Mouse (Mus musculus): ENCODE data around the gene Orc5.

Orc5 gene

GRCm38 (mm10) chr5:22550033-22550551, at the start of gene Orc5:
Gene Orc5, minus strand, starts transcription at chr5:22550429.
- ATAC-seq (ENCODE audit: insufficient number of reproducible peaks, low FRiP score, low TSS enrichment): peak; percentile 99

DNA sequence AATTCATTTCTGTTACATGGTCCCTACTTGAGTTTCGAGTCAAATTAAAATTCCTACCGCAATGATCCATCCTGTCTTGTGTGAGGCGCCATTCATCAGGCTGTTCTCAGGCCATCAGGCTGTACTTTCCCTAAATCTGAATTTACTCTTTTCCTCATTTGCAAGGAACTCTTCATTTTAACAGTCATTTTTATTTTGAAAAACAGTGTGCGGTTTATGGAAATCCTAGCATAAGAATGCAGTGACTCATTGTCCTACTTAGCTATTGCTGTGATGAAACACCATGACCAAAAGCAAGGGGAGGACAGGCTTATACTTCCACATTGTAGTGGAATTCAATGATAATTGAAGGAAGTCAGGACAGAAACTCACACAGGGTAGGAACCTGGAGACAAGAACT, 46.8 kb upstream of the Orc5 start:
- ATAC-seq (ENCODE audit: insufficient number of reproducible peaks, low FRiP score, low TSS enrichment): no peak

- ATAC-seq (ENCODE audit: insufficient number of reproducible peaks, low FRiP score, low TSS enrichment): no peak
Measured at GRCm38 (mm10) chr5:22589370-22589966, 39.2 kb upstream of the Orc5 start.

DNA sequence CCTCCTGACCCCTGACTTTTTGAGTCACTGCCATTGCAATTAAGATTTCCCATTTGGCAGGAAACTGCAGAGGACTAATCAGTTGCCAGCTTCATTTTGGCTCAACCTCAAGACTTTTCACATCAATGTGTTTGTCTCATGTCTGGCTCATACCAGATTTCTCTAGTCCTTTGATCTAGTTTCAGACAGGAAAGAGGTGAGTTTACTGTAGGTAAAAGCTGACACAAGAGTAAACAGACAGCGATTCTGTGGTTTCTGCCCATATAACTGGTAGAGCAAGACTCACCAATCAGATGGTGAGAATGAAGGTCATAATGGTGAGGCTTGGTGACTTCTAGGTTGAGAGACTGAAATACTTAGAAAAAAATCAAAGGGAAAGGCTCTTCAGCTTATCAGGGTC, 37.3 kb upstream of the Orc5 start:
- no peak for ATAC-seq (ENCODE audit: insufficient number of reproducible peaks, low FRiP score, low TSS enrichment)

DNA sequence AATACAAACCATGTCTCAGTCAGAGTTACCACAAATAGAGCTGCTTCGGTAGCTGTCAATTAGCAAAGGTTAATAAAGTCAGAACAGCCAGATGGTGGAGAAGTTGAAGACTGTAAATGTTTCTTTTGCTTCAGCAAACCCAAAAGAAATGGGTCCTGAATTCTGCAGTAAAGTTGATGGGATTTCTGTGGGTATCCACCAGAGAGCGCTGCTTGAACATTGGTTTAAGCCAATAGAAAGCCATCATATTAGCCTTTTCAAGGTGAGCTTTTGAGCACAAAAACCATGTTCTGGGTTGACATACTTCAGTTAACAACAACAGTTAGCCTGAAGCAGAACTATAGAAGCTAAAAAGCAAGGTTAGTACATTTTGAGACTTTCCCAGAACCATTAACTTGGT, 34.3 kb upstream of the Orc5 start:
- ATAC-seq (ENCODE audit: insufficient number of reproducible peaks, low FRiP score, low TSS enrichment): no peak

DNA sequence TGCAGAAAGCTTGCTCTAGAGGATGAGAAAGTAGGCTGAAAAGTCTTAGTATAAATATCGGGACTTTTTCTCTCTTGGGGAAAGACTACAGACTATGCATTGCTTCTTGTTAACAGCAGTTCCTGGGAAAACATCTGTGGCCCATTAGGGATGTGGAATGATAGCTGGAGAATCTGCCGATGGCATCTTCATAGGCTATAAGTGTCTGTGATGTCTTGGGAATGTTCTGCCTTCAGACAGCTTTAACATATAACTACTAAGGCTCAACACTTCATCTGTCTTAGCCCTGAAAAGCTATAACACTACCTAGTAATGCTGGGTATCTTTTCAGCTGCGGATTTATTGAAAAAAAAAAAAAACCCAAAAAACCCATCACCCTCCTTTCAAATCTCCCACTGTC, 27.8 kb upstream of the Orc5 start:
- ATAC-seq (ENCODE audit: insufficient number of reproducible peaks, low FRiP score, low TSS enrichment): no peak

DNA sequence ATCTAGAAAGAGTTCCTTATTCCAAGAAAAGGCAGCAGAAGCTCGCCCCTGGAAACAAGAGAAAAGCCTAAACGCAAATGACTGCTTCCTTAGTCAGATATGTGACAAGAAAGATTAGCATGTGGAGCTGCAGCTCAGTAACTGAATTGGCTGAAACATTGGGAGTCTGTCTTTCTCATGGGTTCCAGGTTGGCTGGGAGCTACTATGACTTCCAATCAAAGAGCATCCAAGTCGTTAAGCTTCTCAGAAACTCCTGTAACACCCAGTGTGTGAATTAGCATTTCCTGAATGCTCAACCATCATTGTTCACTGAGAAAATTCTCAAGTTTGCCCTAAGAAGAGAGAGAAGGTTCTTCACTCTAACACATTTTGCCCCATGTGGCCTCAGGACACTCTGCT, 24.5 kb upstream of the Orc5 start:
- no peak for ATAC-seq (ENCODE audit: insufficient number of reproducible peaks, low FRiP score, low TSS enrichment)

DNA sequence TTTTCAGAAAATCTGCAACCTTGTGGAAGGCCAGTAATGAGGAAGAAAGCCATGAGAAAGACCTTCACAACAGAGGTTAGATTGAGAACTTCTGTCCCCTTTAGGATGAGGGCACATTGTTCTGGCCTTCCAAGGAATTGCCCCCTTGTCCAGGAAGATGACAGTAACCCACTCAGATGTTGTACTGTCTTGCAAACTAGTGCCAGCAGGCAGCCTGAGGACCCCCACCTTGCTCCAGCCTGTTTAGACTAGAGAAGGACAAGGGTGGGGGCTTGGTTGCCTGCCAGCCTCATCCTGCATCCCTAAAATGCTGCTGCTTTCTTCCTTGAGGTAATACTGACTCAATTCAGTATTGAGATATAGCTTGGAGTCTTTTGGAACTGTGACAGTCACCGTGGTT, 23.9 kb upstream of the Orc5 start:
- ATAC-seq (ENCODE audit: insufficient number of reproducible peaks, low FRiP score, low TSS enrichment): no peak

- no peak for ATAC-seq (ENCODE audit: insufficient number of reproducible peaks, low FRiP score, low TSS enrichment)
Measured at GRCm38 (mm10) chr5:22573696-22574095, 23.5 kb upstream of the Orc5 start.

GRCm38 (mm10) chr5:22572881-22573280, 22.7 kb upstream of the Orc5 start:
- ATAC-seq (ENCODE audit: insufficient number of reproducible peaks, low FRiP score, low TSS enrichment): no peak

- ATAC-seq (ENCODE audit: insufficient number of reproducible peaks, low FRiP score, low TSS enrichment): no peak
Measured at GRCm38 (mm10) chr5:22572456-22572855, 22.2 kb upstream of the Orc5 start.

GRCm38 (mm10) chr5:22565708-22566107, 15.5 kb upstream of the Orc5 start:
- no peak for ATAC-seq (ENCODE audit: insufficient number of reproducible peaks, low FRiP score, low TSS enrichment)

- no peak for ATAC-seq (ENCODE audit: insufficient number of reproducible peaks, low FRiP score, low TSS enrichment)
Measured at GRCm38 (mm10) chr5:22559801-22560200, 9.6 kb upstream of the Orc5 start.

DNA sequence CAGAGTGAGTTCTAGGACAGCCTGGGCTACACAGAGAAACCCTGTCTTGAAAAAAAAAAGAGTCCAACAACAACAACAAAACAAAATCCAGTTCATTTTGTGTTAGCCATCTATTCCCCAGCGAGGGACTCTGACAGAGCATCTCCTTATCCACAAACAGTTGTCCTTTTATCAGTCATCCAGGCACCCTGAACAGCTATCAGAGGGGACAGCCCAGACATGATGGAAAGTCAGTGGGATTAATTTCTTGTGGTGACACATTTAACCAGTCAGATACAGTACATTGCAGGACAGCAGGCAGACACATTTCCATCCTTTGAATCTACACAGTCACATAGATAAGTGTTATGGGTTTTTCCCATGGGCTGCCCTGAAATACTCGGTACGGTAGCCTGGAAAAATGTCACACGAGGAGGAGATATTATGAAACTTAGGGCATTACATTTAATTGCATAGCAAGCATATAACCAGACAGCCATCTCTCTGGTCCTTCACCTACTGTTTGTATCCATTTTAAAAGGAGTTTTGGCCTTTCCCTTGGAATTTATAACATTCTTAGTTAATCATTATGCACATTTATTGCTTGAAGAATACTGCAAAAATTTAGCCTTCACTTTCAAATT, 7.4 kb upstream of the Orc5 start:
- no peak for ATAC-seq (ENCODE audit: insufficient number of reproducible peaks, low FRiP score, low TSS enrichment)

- no peak for ATAC-seq (ENCODE audit: insufficient number of reproducible peaks, low FRiP score, low TSS enrichment)
Measured at GRCm38 (mm10) chr5:22556713-22557112, 6.5 kb upstream of the Orc5 start.

- no peak for ATAC-seq (ENCODE audit: insufficient number of reproducible peaks, low FRiP score, low TSS enrichment)
Measured at GRCm38 (mm10) chr5:22552233-22552765, 2.1 kb upstream of the Orc5 start.

DNA sequence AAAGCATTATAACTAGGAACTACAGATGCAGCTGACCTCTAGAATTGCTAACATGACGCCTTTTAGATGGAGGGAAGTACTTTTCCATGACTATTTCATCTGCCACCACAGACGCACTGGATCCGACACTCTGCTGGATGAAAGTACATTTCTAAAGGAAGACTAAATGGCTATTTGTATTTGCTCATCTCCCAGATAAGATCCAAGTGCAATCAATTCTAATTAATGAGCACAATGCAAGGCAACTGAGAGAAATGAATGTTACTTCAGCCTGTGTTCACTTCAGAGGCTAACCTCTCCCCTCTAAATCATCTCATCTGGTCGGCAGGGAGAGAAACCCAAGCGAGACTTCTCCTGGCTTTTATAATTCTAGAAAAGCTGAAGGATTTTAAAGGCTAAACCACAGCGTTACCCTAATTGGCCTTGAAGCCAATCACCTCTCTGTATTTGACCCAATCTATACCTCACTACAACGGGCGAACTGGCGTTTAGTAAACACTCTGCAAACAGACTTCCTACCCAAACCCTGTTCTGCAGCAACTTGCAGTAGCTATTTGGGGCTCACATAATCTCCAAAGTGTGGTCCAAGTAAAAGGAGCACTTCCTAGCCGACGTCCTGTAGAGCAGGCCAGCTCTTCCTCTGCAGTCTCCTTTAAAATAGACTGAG, 730 bp downstream of the Orc5 start:
- ATAC-seq (ENCODE audit: insufficient number of reproducible peaks, low FRiP score, low TSS enrichment): no peak; the same call in 1 of the 2 replicates

DNA sequence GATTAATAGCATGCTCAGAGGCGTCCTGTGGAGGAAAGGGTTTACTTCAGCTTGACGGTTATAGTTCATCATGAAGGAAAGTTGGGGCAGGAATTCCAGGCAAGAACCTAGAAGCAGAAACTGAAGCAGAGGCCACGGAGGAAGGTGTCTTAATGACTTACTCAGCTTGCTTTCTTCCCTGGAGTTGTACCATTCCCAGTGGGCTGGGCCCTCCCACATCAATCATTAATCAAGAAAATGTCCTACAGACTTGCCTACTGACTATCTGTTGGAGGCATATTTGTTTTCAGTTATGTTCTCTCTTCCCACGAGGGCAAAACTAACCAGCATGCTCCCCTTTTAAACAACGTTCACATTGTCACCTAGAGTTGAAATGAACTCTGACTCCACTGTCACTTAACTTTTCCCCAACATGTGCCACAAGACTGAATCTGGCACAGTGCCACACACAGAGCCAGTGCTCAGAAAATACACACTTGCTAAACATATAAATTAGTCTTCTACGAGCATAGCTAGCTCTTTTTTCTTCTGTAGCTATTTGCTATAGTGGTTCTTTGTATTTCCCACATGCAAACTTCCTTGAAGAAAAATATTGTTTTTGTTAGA, 1.6 kb downstream of the Orc5 start:
- ATAC-seq (ENCODE audit: insufficient number of reproducible peaks, low FRiP score, low TSS enrichment): no peak

DNA sequence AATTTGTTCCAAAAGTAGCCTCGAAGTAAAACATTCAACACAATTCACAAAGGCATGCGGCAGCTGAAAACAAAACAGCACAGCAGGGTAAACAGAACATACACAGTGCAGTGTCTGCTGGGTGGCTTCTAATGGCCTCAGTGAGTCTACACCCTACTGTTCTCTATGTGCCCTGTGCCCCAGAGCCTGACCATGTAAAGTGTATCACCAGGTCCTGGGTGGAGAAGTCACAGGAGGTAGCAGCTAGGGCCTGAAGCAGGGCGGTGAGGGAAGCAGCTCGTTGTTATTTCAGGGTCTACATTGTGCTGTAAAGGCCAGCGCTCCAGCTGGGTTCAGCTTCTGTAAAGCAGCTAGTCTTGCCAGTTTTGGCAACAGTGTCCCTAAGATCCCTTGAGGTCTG, 3.7 kb downstream of the Orc5 start:
- ATAC-seq (ENCODE audit: insufficient number of reproducible peaks, low FRiP score, low TSS enrichment): no peak

DNA sequence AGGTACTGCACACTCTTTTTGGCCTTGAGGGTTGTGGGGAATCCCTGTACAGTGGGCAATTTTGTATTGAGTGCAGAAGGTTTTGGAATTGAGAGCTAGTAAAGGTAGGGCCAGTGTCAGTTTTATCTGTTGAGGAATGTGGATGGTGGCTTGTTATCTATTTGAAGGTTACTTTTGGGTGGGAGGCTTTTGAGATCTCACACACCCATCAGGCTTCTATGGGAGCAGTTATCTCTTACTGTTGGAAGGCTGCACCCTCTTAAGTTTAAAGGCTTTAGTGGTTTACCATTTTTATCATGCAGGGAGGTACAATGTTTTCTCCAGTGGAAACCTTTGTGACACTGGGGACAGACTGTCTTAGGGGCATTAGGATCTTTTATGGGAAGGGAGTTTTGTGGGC, 4.9 kb downstream of the Orc5 start:
- no peak for ATAC-seq (ENCODE audit: insufficient number of reproducible peaks, low FRiP score, low TSS enrichment)

DNA sequence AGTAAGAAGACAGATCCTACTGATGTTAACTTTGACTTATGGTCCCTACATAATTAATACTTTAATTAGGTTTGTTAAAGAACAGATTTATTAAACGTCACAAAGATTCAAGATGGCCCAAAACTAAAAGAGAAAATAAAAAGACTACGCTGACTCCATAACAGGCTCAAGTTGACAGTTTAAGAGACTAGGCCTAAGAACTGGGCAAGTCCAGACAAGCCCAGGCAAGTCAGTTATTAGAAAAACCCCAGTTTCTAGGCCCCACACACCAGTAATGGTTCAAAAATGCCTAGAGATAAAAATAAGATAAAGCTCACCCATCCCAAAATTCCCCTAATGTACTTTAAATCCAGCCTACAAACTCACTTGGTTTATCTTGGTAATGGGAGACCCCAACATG, 7.6 kb downstream of the Orc5 start:
- ATAC-seq (ENCODE audit: insufficient number of reproducible peaks, low FRiP score, low TSS enrichment): no peak

Data from cerebellum, adult (tissue).